ENCODE assay signal across 8 mouse cellular contexts in the genomic region with DNA sequence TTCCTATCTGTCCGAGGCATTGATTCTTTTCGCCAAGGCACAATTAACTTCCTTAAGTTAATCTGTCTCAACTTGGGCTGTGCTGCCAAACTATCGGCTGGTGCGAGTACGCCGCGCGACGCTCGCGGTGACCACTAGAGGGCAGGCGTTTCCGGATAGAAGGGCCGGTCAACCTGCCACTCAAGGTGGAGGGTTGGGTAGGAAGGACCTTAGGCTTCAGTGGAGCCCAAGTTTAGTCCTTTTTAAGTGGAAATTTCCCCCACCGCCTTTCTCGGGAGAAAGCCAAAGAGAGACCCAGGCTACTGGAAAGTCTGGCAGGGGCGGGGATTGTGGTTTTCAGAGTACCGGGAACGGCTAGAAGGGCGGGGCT. TPM values are rescaled to one million over a fixed set of nuclear protein-coding genes. Genes with fewer than 3 reads are reported as not detected.
A peak's percentile ranks its signal among the peaks of the same experiment; 100 is the strongest.
DNase-seq lines count a peak whose midpoint lies in the region; ATAC-seq and TF ChIP-seq lines count a peak whose summit lies in the region.

No protein-coding gene starts in this region.

- POLR2A ChIA-PET in Patski (lab: Charles Lee): no interaction called here

- no peaks in the 10 kb centered on the region for H3K9me3 ChIP-seq in hindbrain, embryonic 12.5 days (replicated peaks)

- in situ Hi-C loops in Patski (cut with MboI; ENCODE audit: low pct_unique_long_range_greater_than_20kb): no loop called here

- peak overlapping the region; percentile 88 for H3K27ac ChIP-seq in hindbrain, embryonic 12.5 days

- no peak for TF ChIP-seq CTCF in Patski (IDR thresholded peaks at IDR 0.05)

- H3K4me3 ChIP-seq in hindbrain, embryonic 12.5 days: peak overlapping the region; percentile 49

- DNase-seq in Patski (ENCODE audit: low read depth, low spot score): no peak
- DNase-seq in cerebellum, adult 9-11 months: peak; percentile 83
- peak; percentile 59 to 72 for DNase-seq in frontal cortex, postnatal 10 days (ENCODE audit: low spot score in 2 of 2)
- DNase-seq in layer of hippocampus, postnatal 25 days (ENCODE audit: extremely low spot score in 1 of 2, low spot score in 1 of 2): peak; percentile 77 to 92
- DNase-seq in lung, postnatal 4 days: peak; percentile 90 to 93
- DNase-seq in retina, embryonic 14.5 days (ENCODE audit: low spot score): peak; percentile 94
- DNase-seq in thymus, postnatal 36 days: peak; percentile 82 to 86

- H3K4me2 ChIP-seq in hindbrain, embryonic 12.5 days (replicated peaks): peak overlapping the region; percentile 70

- CTCF ChIA-PET in Patski (lab: Charles Lee): interaction anchor here (1.5 kb wide), 1 partner anchor 127 kb away, joined by 4 read pairs; the partner anchor contains the start of genes Fdps and Gm43738

- H3K36me3 ChIP-seq in hindbrain, embryonic 12.5 days: peaks cover 12% of the 10 kb centered on the region

- peak; percentile 74 for ATAC-seq in Patski
- ATAC-seq in hindbrain, embryonic 12.5 days (ENCODE audit: low FRiP score): peak; percentile 21

- WGBS in hindbrain, embryonic 12.5 days: under 1% methylated on average over 20 of the region's 20 CpGs

- H3K4me1 ChIP-seq in hindbrain, embryonic 12.5 days: peaks cover 55% of the 10 kb centered on the region

- H3K27me3 ChIP-seq in Patski: no peaks in the 10 kb centered on the region
- H3K27me3 ChIP-seq in hindbrain, embryonic 12.5 days: no peaks in the 10 kb centered on the region; the same call in 1 of the 2 replicates

- peak overlapping the region; percentile 76 for H3K9ac ChIP-seq in hindbrain, embryonic 12.5 days

RNA-seq across cellular contexts. Expression of gene Muc1, which starts 0.7 kb away (rescaled TPM):
- 10.3 TPM for polyA plus RNA-seq in Patski (2021)
- polyA plus RNA-seq in hindbrain, embryonic 12.5 days (2016; fragmentation: Nextera tagmentation; extraction: Ambion mirVana): 1.5 and 1.6 TPM in 2 replicates
- total RNA-seq in layer of hippocampus, postnatal 25 days (2021): under 1 TPM; 0.89 to 0.91 TPM

RNA-seq across cellular contexts. Expression of gene Mtx1, which starts 1.3 kb away (rescaled TPM):
- 215 TPM for polyA plus RNA-seq in Patski (2021)
- polyA plus RNA-seq in hindbrain, embryonic 12.5 days (2016; fragmentation: Nextera tagmentation; extraction: Ambion mirVana): 174 and 175 TPM in 2 replicates
- 100 to 1,000 TPM; 102 TPM for total RNA-seq in layer of hippocampus, postnatal 25 days (2021)

RNA-seq across cellular contexts. Expression of gene Thbs3, which starts 13.2 kb away (rescaled TPM):
- polyA plus RNA-seq in Patski (2021): 86.6 TPM
- 64.5 and 71.3 TPM in 2 replicates for polyA plus RNA-seq in hindbrain, embryonic 12.5 days (2016; fragmentation: Nextera tagmentation; extraction: Ambion mirVana)
- 10 to 100 TPM; 37.0 to 50.7 TPM for total RNA-seq in layer of hippocampus, postnatal 25 days (2021)

RNA-seq across cellular contexts. Expression of gene Krtcap2, which starts 17.6 kb away (rescaled TPM):
- polyA plus RNA-seq in Patski (2021): 236 TPM
- polyA plus RNA-seq in hindbrain, embryonic 12.5 days (2016; fragmentation: Nextera tagmentation; extraction: Ambion mirVana): 247 and 271 TPM in 2 replicates
- 10 to 100 TPM; 79.2 to 87.4 TPM for total RNA-seq in layer of hippocampus, postnatal 25 days (2021)

RNA-seq across cellular contexts. Expression of gene Trim46, which starts 17.9 kb away (rescaled TPM):
- polyA plus RNA-seq in Patski (2021): 57.5 TPM
- 27.2 and 29.6 TPM in 2 replicates for polyA plus RNA-seq in hindbrain, embryonic 12.5 days (2016; fragmentation: Nextera tagmentation; extraction: Ambion mirVana)
- total RNA-seq in layer of hippocampus, postnatal 25 days (2021): 10 to 100 TPM; 86.4 to 96.0 TPM
